Mouse (Mus musculus): ENCODE results near the gene Kcnn4. TPM values are rescaled to one million over a fixed set of nuclear protein-coding genes. Genes with fewer than 3 reads are reported as not detected.

Gene Kcnn4
- polyA plus RNA-seq, 1 experiment = 429 TPM

- Histone ChIP-seq H3K4me3 (ENCODE audit: control insufficient read depth, insufficient read depth, low read length) (no peak overlapping the region), H3K4me1 (replicated peaks; ENCODE audit: control insufficient read depth, insufficient read depth, low read length) (peaks cover 11% of the 10 kb centered on the region), H3K36me3 (ENCODE audit: control insufficient read depth, insufficient read depth, low read length) (no peaks in the 10 kb centered on the region; the same call in none of the 2 replicates), H3K27ac (ENCODE audit: control insufficient read depth, insufficient read depth, low read length) (no peak overlapping the region), H3K27me3 (ENCODE audit: control insufficient read depth, insufficient read depth, low read length) (no peaks in the 10 kb centered on the region)
- TF ChIP-seq POLR2A (IDR thresholded peaks at IDR 0.05; ENCODE audit: control insufficient read depth, extremely low read depth, insufficient read depth, low read length, poor library complexity) (no peak), CTCF (IDR thresholded peaks at IDR 0.05; ENCODE audit: borderline replicate concordance, control insufficient read depth, extremely low read depth, insufficient read depth, low read length, poor library complexity) (no peak)
- DNase-seq = no peak
- 96% methylated on average over 7 of the region's 7 CpGs for WGBS
Measured at GRCm38 (mm10) chr7:24415261-24415660, 45.2 kb downstream of the Kcnn4 start.

GRCm38 (mm10) chr7:24419579-24419978, 49.5 kb downstream of the Kcnn4 start:
- Histone ChIP-seq H3K27me3 (ENCODE audit: control insufficient read depth, insufficient read depth, low read length) (no peaks in the 10 kb centered on the region), H3K4me3 (ENCODE audit: control insufficient read depth, insufficient read depth, low read length) (no peak overlapping the region), H3K4me1 (replicated peaks; ENCODE audit: control insufficient read depth, insufficient read depth, low read length) (0 out of 2 replicates have a peak, but pooled peaks cover under 1% of the 10 kb centered on the region), H3K27ac (ENCODE audit: control insufficient read depth, insufficient read depth, low read length) (no peak overlapping the region), H3K36me3 (ENCODE audit: control insufficient read depth, insufficient read depth, low read length) (peaks cover 27% of the 10 kb centered on the region)
- TF ChIP-seq CTCF (IDR thresholded peaks at IDR 0.05; ENCODE audit: borderline replicate concordance, control insufficient read depth, extremely low read depth, insufficient read depth, low read length, poor library complexity) = no peak
- TF ChIP-seq POLR2A (IDR thresholded peaks at IDR 0.05; ENCODE audit: control insufficient read depth, extremely low read depth, insufficient read depth, low read length, poor library complexity) = no peak
- WGBS = 91% methylated on average over 8 of the region's 8 CpGs
- DNase-seq = no peak

GRCm38 (mm10) chr7:24421648-24422047, 51.6 kb downstream of the Kcnn4 start:
- Histone ChIP-seq H3K27ac (ENCODE audit: control insufficient read depth, insufficient read depth, low read length) (no peak overlapping the region), H3K27me3 (ENCODE audit: control insufficient read depth, insufficient read depth, low read length) (no peaks in the 10 kb centered on the region), H3K36me3 (ENCODE audit: control insufficient read depth, insufficient read depth, low read length) (peaks cover 27% of the 10 kb centered on the region), H3K4me1 (replicated peaks; ENCODE audit: control insufficient read depth, insufficient read depth, low read length) (no peaks in the 10 kb centered on the region), H3K4me3 (ENCODE audit: control insufficient read depth, insufficient read depth, low read length) (no peak overlapping the region)
- DNase-seq = no peak
- TF ChIP-seq POLR2A (IDR thresholded peaks at IDR 0.05; ENCODE audit: control insufficient read depth, extremely low read depth, insufficient read depth, low read length, poor library complexity) = no peak
- WGBS = 95% methylated on average over 7 of the region's 7 CpGs

- no peak for TF ChIP-seq CTCF (IDR thresholded peaks at IDR 0.05; ENCODE audit: borderline replicate concordance, control insufficient read depth, extremely low read depth, insufficient read depth, low read length, poor library complexity)
- TF ChIP-seq POLR2A (IDR thresholded peaks at IDR 0.05; ENCODE audit: control insufficient read depth, extremely low read depth, insufficient read depth, low read length, poor library complexity) = no peak
- DNase-seq = no peak
Measured at GRCm38 (mm10) chr7:24422251-24422650, 52.2 kb downstream of the Kcnn4 start.

GRCm38 (mm10) chr7:24423107-24423763, 53.2 kb downstream of the Kcnn4 start:
- WGBS = 95% methylated on average over 15 of the region's 15 CpGs
- DNase-seq = no peak
- H3K36me3 ChIP-seq (ENCODE audit: control insufficient read depth, insufficient read depth, low read length) = peaks cover 27% of the 10 kb centered on the region
- H3K4me3 ChIP-seq (ENCODE audit: control insufficient read depth, insufficient read depth, low read length) = no peak overlapping the region
- no peaks in the 10 kb centered on the region for H3K4me1 ChIP-seq (replicated peaks; ENCODE audit: control insufficient read depth, insufficient read depth, low read length)
- H3K27me3 ChIP-seq (ENCODE audit: control insufficient read depth, insufficient read depth, low read length) = no peaks in the 10 kb centered on the region
- TF ChIP-seq CTCF (IDR thresholded peaks at IDR 0.05; ENCODE audit: borderline replicate concordance, control insufficient read depth, extremely low read depth, insufficient read depth, low read length, poor library complexity) (no peak), POLR2A (IDR thresholded peaks at IDR 0.05; ENCODE audit: control insufficient read depth, extremely low read depth, insufficient read depth, low read length, poor library complexity) (no peak)
- H3K27ac ChIP-seq (ENCODE audit: control insufficient read depth, insufficient read depth, low read length) = no peak overlapping the region

More at GRCm38 (mm10) chr7:24422251-24422650, 52.2 kb downstream of the Kcnn4 start:
- H3K4me1 ChIP-seq (replicated peaks; ENCODE audit: control insufficient read depth, insufficient read depth, low read length) = no peaks in the 10 kb centered on the region
- no peak overlapping the region for H3K27ac ChIP-seq (ENCODE audit: control insufficient read depth, insufficient read depth, low read length)
- H3K36me3 ChIP-seq (ENCODE audit: control insufficient read depth, insufficient read depth, low read length) = peaks cover 27% of the 10 kb centered on the region
- no peak overlapping the region for H3K4me3 ChIP-seq (ENCODE audit: control insufficient read depth, insufficient read depth, low read length)
- WGBS = 98% methylated on average over 8 of the region's 8 CpGs
- H3K27me3 ChIP-seq (ENCODE audit: control insufficient read depth, insufficient read depth, low read length) = no peaks in the 10 kb centered on the region

GRCm38 (mm10) chr7:24423956-24424732, 54.1 kb downstream of the Kcnn4 start:
- WGBS = 85% methylated on average over 12 of the region's 12 CpGs
- no peak for TF ChIP-seq CTCF (IDR thresholded peaks at IDR 0.05; ENCODE audit: borderline replicate concordance, control insufficient read depth, extremely low read depth, insufficient read depth, low read length, poor library complexity)
- TF ChIP-seq POLR2A (IDR thresholded peaks at IDR 0.05; ENCODE audit: control insufficient read depth, extremely low read depth, insufficient read depth, low read length, poor library complexity) = no peak
- H3K27me3 ChIP-seq (ENCODE audit: control insufficient read depth, insufficient read depth, low read length) = no peaks in the 10 kb centered on the region
- DNase-seq = no peak
- H3K27ac ChIP-seq (ENCODE audit: control insufficient read depth, insufficient read depth, low read length) = no peak overlapping the region
- H3K4me3 ChIP-seq (ENCODE audit: control insufficient read depth, insufficient read depth, low read length) = no peak overlapping the region
- no peaks in the 10 kb centered on the region for H3K4me1 ChIP-seq (replicated peaks; ENCODE audit: control insufficient read depth, insufficient read depth, low read length)
- peaks cover 27% of the 10 kb centered on the region for H3K36me3 ChIP-seq (ENCODE audit: control insufficient read depth, insufficient read depth, low read length)
